Mouse (Mus musculus) MEL (cell line): Measurements from ENCODE around the gene Tnp2. TPM values are rescaled to one million over a fixed set of nuclear protein-coding genes. Genes with fewer than 3 reads are reported as not detected.

Experiments used
- DNase-seq: peaks from one replicate; pipeline ENCODE4 v3.0.0; 2011; ENCODE audit warnings: low read depth, low spot score
- H3K27ac ChIP-seq: 2 replicates; pipeline ENCODE4 v1.5.1; 2012; ENCODE audit warnings: low read depth, mild to moderate bottlenecking, control low read depth, low read length, moderate library complexity; ENCODE audit not compliant: control insufficient read depth
- H3K27me3 ChIP-seq, 2 experiments: fragments of 150-350 bp in 1 of 2; sonication (generic) in 1 of 2; 2 replicates each; pipeline ENCODE4 v1.6.1; 2012; ENCODE audit warnings: low read length in 2 of 2, mild to moderate bottlenecking in 2 of 2, improper control_type of control experiment in 1 of 2, moderate library complexity in 1 of 2; ENCODE audit not compliant: insufficient read depth in 2 of 2, control insufficient read depth in 1 of 2
- H3K36me3 ChIP-seq, 2 experiments: 2 replicates each; pipeline ENCODE4 v1.6.1; 2012 to 2014; ENCODE audit warnings: low read length in 2 of 2, improper control_type of control experiment in 1 of 2, inconsistent platforms in 1 of 2, mild to moderate bottlenecking in 1 of 2; ENCODE audit not compliant: insufficient read depth in 2 of 2, control insufficient read depth in 1 of 2
- H3K4me1 ChIP-seq, 2 experiments: fragments of 150-350 bp in 1 of 2; sonication (generic) in 1 of 2; 2 replicates each; pipeline ENCODE4 v1.6.1; 2012; ENCODE audit warnings: low read length in 2 of 2, improper control_type of control experiment in 1 of 2, mild to moderate bottlenecking in 1 of 2; ENCODE audit not compliant: insufficient read depth in 2 of 2, control insufficient read depth in 1 of 2
- H3K4me3 ChIP-seq, 2 experiments: fragments of 150-350 bp in 1 of 2; sonication (generic) in 1 of 2; 2 replicates each; pipeline ENCODE4 v1.5.1; 2012; ENCODE audit warnings: low read depth in 2 of 2, low read length in 2 of 2, mild to moderate bottlenecking in 2 of 2, moderate library complexity in 2 of 2, control low read depth in 1 of 2, improper control_type of control experiment in 1 of 2; ENCODE audit not compliant: control insufficient read depth in 1 of 2, insufficient read depth in 1 of 2
- H3K79me2 ChIP-seq: 2 replicates; pipeline ENCODE4 v1.6.1; 2012; ENCODE audit warnings: mild to moderate bottlenecking, low read length, moderate library complexity; ENCODE audit not compliant: control insufficient read depth, poor library complexity, insufficient read depth
- H3K9ac ChIP-seq: 2 replicates; pipeline ENCODE4 v1.6.1; 2012; ENCODE audit warnings: low read depth, mild to moderate bottlenecking, control low read depth, low read length, moderate library complexity; ENCODE audit not compliant: control insufficient read depth, poor library complexity, severe bottlenecking
- H3K9me3 ChIP-seq: fragments of 150-350 bp; sonication (generic); replicated peaks from 2 replicates; pipeline ENCODE4 v1.6.1; 2012; ENCODE audit warnings: mild to moderate bottlenecking, low read length, improper control_type of control experiment, moderate library complexity; ENCODE audit not compliant: insufficient read depth
- CHD1 ChIP-seq: IDR thresholded peaks from 2 replicates; pipeline ENCODE4 v1.6.1; 2012; ENCODE audit warnings: low read depth, mild to moderate bottlenecking, inconsistent platforms, low read length, improper control_type of control experiment
- CHD2 ChIP-seq: IDR thresholded peaks from 2 replicates; pipeline ENCODE4 v1.6.1; 2011; ENCODE audit warnings: low read length, improper control_type of control experiment
- CTCF ChIP-seq, 3 experiments: IDR thresholded peaks in 2 of 3; conservative IDR thresholded peaks in 1 of 3; 2 replicates each; pipeline ENCODE4 v1.5.1; 2011 to 2012; ENCODE audit warnings: low read length in 3 of 3, low read depth in 2 of 3, mild to moderate bottlenecking in 2 of 3, improper control_type of control experiment in 1 of 3, inconsistent platforms in 1 of 3, mixed read lengths in 1 of 3, moderate library complexity in 1 of 3; ENCODE audit not compliant: control insufficient read depth in 1 of 3, insufficient read depth in 1 of 3, poor library complexity in 1 of 3, severe bottlenecking in 1 of 3
- E2F4 ChIP-seq: IDR thresholded peaks from 2 replicates; pipeline ENCODE4 v1.6.1; 2011; ENCODE audit warnings: low read depth, low read length, improper control_type of control experiment, borderline replicate concordance
- EP300 ChIP-seq, 2 experiments: IDR thresholded peaks; 2 replicates each; pipeline ENCODE4 v1.6.1; 2011; ENCODE audit warnings: improper control_type of control experiment in 2 of 2, low read length in 2 of 2, low read depth in 1 of 2, mild to moderate bottlenecking in 1 of 2
- GABPA ChIP-seq: IDR thresholded peaks from 2 replicates; pipeline ENCODE4 v1.6.1; 2012; ENCODE audit warnings: low read depth, mild to moderate bottlenecking, inconsistent platforms, low read length, improper control_type of control experiment, moderate library complexity
- JUND ChIP-seq: IDR thresholded peaks from 2 replicates; pipeline ENCODE4 v1.6.1; 2011; ENCODE audit warnings: low read depth, mild to moderate bottlenecking, improper control_type of control experiment, low read length
- MAFK ChIP-seq: IDR thresholded peaks from 2 replicates; pipeline ENCODE4 v1.6.1; 2011; ENCODE audit warnings: low read depth, mild to moderate bottlenecking, low read length, improper control_type of control experiment, borderline replicate concordance
- MAX ChIP-seq: IDR thresholded peaks from 2 replicates; pipeline ENCODE4 v1.6.1; 2011; ENCODE audit warnings: low read length, improper control_type of control experiment
- MAZ ChIP-seq: IDR thresholded peaks from 2 replicates; pipeline ENCODE4 v1.6.1; 2012; ENCODE audit warnings: low read depth, mild to moderate bottlenecking, inconsistent platforms, low read length, improper control_type of control experiment
- MEF2A ChIP-seq: IDR thresholded peaks from 2 replicates; pipeline ENCODE4 v1.6.1; 2014; ENCODE audit warnings: low read depth, mild to moderate bottlenecking, inconsistent platforms, low read length, improper control_type of control experiment; ENCODE audit not compliant: poor library complexity, insufficient replicate concordance, severe bottlenecking; ENCODE audit errors: extremely low read depth
- NELFE ChIP-seq: IDR thresholded peaks from 2 replicates; pipeline ENCODE4 v1.6.1; 2011; ENCODE audit warnings: low read depth, low read length, improper control_type of control experiment
- NRF1 ChIP-seq: IDR thresholded peaks from 2 replicates; pipeline ENCODE4 v1.6.1; 2014; ENCODE audit warnings: low read depth, mild to moderate bottlenecking, inconsistent platforms, low read length, improper control_type of control experiment, moderate library complexity; ENCODE audit not compliant: poor library complexity, insufficient read depth, severe bottlenecking
- POLR2A ChIP-seq, 2 experiments: IDR thresholded peaks; 2 replicates each; pipeline ENCODE4 v1.6.1; 2011 to 2012; ENCODE audit warnings: low read length in 2 of 2, mild to moderate bottlenecking in 2 of 2, control low read depth in 1 of 2, improper control_type of control experiment in 1 of 2, low read depth in 1 of 2, moderate library complexity in 1 of 2; ENCODE audit not compliant: control insufficient read depth in 1 of 2, insufficient read depth in 1 of 2, poor library complexity in 1 of 2
- POLR2AphosphoS2 ChIP-seq: IDR thresholded peaks from 2 replicates; pipeline ENCODE4 v1.6.1; 2011; ENCODE audit warnings: low read length, improper control_type of control experiment
- POLR2AphosphoS5 ChIP-seq: IDR thresholded peaks from 2 replicates; pipeline ENCODE4 v1.6.1; 2012; ENCODE audit warnings: low read depth, borderline replicate concordance, mild to moderate bottlenecking, inconsistent platforms, low read length, moderate library complexity, mixed read lengths
- RCOR1 ChIP-seq: IDR thresholded peaks from 2 replicates; pipeline ENCODE4 v1.6.1; 2012; ENCODE audit warnings: low read depth, mild to moderate bottlenecking, inconsistent platforms, low read length, improper control_type of control experiment
- SIN3A ChIP-seq: IDR thresholded peaks from 2 replicates; pipeline ENCODE4 v1.6.1; 2012; ENCODE audit warnings: low read length, improper control_type of control experiment, inconsistent platforms
- SMC3 ChIP-seq: IDR thresholded peaks from 2 replicates; pipeline ENCODE4 v1.6.1; 2011; ENCODE audit warnings: low read depth, low read length, improper control_type of control experiment
- USF2 ChIP-seq, 2 experiments: IDR thresholded peaks; 2 replicates each; pipeline ENCODE4 v1.6.1; 2011 to 2012; ENCODE audit warnings: improper control_type of control experiment in 2 of 2, low read length in 2 of 2, borderline replicate concordance in 1 of 2, inconsistent platforms in 1 of 2, low read depth in 1 of 2, mild to moderate bottlenecking in 1 of 2; ENCODE audit not compliant: insufficient read depth in 1 of 2
- ZKSCAN1 ChIP-seq: IDR thresholded peaks from 2 replicates; pipeline ENCODE4 v1.6.1; 2012; ENCODE audit warnings: low read depth, mild to moderate bottlenecking, inconsistent platforms, low read length, improper control_type of control experiment, moderate library complexity
- polyA plus RNA-seq, 2 experiments: library from polyadenylated mRNA; stranded (reverse) in 1 of 2; unstranded in 1 of 2; fragments of >175 nt in 1 of 2; fragments of >200 nt in 1 of 2; gene quantifications; 2 replicates each; pipeline versions ENCODE4 v1.2.1 to v1.2.4; 2012; ENCODE audit warnings: low replicate concordance in 2 of 2, low read depth in 1 of 2; ENCODE audit not compliant: insufficient read length in 2 of 2, insufficient read depth in 1 of 2, missing spikeins in 1 of 2
- total RNA-seq: library from RNA; depleted of rRNA; stranded (reverse); fragments of 300-350 nt; gene quantifications from 2 replicates; pipeline ENCODE4 v1.2.3, GENCODE M21; 2012

The Tnp2 gene
- total and polyA plus RNA-seq, 3 experiments: not detected

DNA sequence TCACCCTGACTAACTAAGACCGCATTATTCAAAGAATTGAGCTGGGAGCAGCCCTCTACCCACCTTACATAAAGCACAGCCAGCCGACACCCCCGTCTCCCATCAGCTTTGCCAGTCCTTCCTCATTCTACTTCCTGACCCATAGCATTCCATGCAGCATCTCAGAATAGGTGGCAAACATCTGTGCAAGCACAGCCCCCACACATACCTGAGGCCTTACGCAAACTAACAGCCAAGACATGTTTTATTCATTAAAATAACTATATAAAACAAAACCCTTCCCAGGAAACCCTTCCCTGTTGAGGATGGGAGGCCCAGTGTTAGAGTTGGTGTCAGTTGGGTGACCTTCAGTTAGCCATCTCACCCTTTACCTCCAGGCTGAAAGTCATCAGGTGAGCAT lies 37.4 kb upstream of the Tnp2 start:
- peaks cover 2% of the 10 kb centered on the region in 2 experiments; a peak in 3 of 4 replicates for H3K27me3 ChIP-seq
- no peaks in the 10 kb centered on the region for H3K9me3 ChIP-seq
- H3K4me3 ChIP-seq: no peak overlapping the region
- no peak for DNase-seq
- H3K9ac ChIP-seq: no peak overlapping the region
- no peak overlapping the region for H3K27ac ChIP-seq
- H3K4me1 ChIP-seq: no peaks in the 10 kb centered on the region
- no peaks in the 10 kb centered on the region for H3K79me2 ChIP-seq
- TF ChIP-seq MAX: no peak
- no peak for TF ChIP-seq POLR2AphosphoS2
- no peak for TF ChIP-seq EP300 (IDR thresholded peaks at IDR 0.05; ENCODE audit: low read depth in 1 of 2, low read length in 2 of 2)
- TF ChIP-seq MAFK: no peak
- TF ChIP-seq CHD2: no peak
- no peak for TF ChIP-seq RCOR1
- no peak for TF ChIP-seq POLR2AphosphoS5
- no peak for TF ChIP-seq MAZ
- no peak for TF ChIP-seq E2F4
- no peak for TF ChIP-seq SIN3A
- no peak for TF ChIP-seq CHD1
- no peak for TF ChIP-seq NELFE
- no peak for TF ChIP-seq POLR2A (IDR thresholded peaks at IDR 0.05; ENCODE audit: control insufficient read depth in 1 of 2, insufficient read depth in 1 of 2, low read depth in 1 of 2, low read length in 2 of 2, poor library complexity in 1 of 2)
- no peak for TF ChIP-seq SMC3
- no peak for TF ChIP-seq GABPA
- no peak for TF ChIP-seq NRF1
- no peak for TF ChIP-seq JUND
- no peaks in the 10 kb centered on the region for H3K36me3 ChIP-seq

DNA sequence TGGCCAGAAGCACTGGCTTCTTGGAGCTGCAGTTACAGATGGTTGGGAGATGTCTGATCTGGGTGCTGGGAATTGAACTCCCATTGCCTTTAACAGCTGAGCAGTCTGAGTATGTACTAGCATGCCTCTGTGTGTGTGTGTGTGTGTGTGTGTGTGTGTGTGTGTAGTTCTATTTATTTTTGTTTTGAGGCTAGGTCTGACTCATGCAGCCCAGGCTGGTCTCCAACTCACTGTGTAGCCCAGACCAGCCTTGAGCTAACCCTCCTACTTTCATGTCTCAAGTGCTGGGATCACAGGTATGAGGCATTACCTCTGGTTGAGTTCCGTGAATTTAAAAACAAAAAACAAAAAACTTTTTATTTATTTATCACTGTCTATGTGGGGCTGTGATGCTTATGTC lies 36.1 kb upstream of the Tnp2 start:
- no peak for DNase-seq
- TF ChIP-seq USF2 (IDR thresholded peaks at IDR 0.05; ENCODE audit: borderline replicate concordance in 1 of 2, insufficient read depth in 1 of 2, low read depth in 1 of 2, low read length in 2 of 2): no peak
- TF ChIP-seq SMC3: no peak
- TF ChIP-seq JUND: no peak
- no peak for TF ChIP-seq POLR2AphosphoS2
- no peak for TF ChIP-seq MAFK
- TF ChIP-seq ZKSCAN1: no peak
- TF ChIP-seq CHD2: no peak
- TF ChIP-seq EP300 (IDR thresholded peaks at IDR 0.05; ENCODE audit: low read depth in 1 of 2, low read length in 2 of 2): no peak
- no peak for TF ChIP-seq MEF2A
- TF ChIP-seq CTCF (IDR thresholded peaks at IDR 0.05 in 2 of 3, conservative IDR thresholded peaks at IDR 0.05 in 1 of 3; ENCODE audit: control insufficient read depth in 1 of 3, insufficient read depth in 1 of 3, low read depth in 2 of 3, low read length in 3 of 3, poor library complexity in 1 of 3, severe bottlenecking in 1 of 3): no peak
- TF ChIP-seq, all 39 proteins: peak for 0
- Histone ChIP-seq H3K4me3 (no peak overlapping the region), H3K9ac (no peak overlapping the region), H3K27me3 (peaks cover 2 to 4% of the 10 kb centered on the region in 2 experiments; a peak in 3 of 4 replicates), H3K36me3 (no peaks in the 10 kb centered on the region), H3K79me2 (no peaks in the 10 kb centered on the region), H3K9me3 (no peaks in the 10 kb centered on the region), H3K4me1 (no peaks in the 10 kb centered on the region), H3K27ac (no peak overlapping the region)
